In the genomic region with DNA sequence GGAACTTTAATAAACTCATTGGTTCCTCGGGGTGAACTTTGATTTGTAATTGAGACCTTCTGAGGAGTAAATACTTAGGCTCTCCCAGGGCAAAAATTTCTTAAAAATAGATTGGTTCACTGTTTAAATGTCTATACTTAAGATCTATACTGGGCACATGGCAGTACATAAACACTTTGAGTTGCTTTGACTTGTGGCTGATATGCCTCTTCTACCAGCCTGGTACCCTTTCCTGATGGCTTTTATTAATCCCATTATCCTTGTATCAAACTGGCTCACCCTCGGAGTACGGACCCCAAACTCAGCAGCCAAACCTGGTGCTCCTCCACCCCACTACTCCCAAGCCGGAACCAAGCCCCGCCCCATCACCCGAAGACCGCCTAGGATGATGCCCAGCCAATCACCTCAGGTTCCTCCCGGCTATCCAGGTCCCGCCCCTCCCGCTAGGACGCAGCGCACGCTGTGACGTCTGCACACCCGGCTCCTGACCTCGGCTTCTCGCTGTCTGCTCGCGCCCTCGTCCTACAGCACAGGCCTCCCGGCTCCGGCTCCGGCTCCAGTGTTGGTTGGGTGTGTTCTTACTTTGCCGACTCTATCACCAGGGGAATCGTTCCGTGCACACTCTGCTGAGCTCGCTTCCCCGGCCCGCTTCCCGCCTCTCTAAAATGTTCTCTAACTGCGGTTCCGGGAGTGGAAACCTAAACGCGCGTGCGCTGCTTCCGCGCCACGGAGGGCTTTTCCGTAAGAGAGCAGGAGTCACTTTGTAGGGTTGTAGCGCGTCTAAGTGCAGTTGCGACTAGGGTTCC, we compare ENCODE assay signal across 8 mouse cellular contexts. TPM values are rescaled to one million over a fixed set of nuclear protein-coding genes. Genes with fewer than 3 reads are reported as not detected.
DNase-seq lines count a peak whose midpoint lies in the region; ATAC-seq lines count a peak whose summit lies in the region.

TSS of gene Tmem14c (plus strand) at position 464 of the 806 bp plus-strand sequence.

- H3K9me3 ChIP-seq in intestine, embryonic 14.5 days (ENCODE audit: control insufficient read depth, low read length) = no peaks in the 10 kb centered on the region

- peak; percentile 99 for ATAC-seq in intestine, embryonic 14.5 days (replicated peaks; ENCODE audit: low FRiP score, low TSS enrichment, low read depth)

- DNase-seq in adrenal gland, adult 18-20 months (ENCODE audit: low spot score in 2 of 2) = peak; percentile 91
- DNase-seq in embryo, embryonic 11 days = peak; percentile 96
- DNase-seq in gastrocnemius, postnatal 25 days = peak; percentile 93
- DNase-seq in intestine, embryonic 14.5 days (ENCODE audit: low spot score) = peak; percentile 94
- peak; percentile 90 to 93 for DNase-seq in left cerebral cortex, postnatal 14 days (ENCODE audit: low spot score in 2 of 2)
- DNase-seq in mesoderm, embryonic 11.5 days (ENCODE audit: low read depth, low spot score) = peak; percentile 95
- DNase-seq in right cerebral cortex, postnatal 36 days (ENCODE audit: low spot score in 2 of 2) = peak; percentile 89 to 93
- peak; percentile 97 for DNase-seq in yolk sac, embryonic 10.5 days (ENCODE audit: low spot score)

- WGBS in intestine, embryonic 14.5 days = under 1% methylated on average over 43 of the region's 43 CpGs

- H3K9ac ChIP-seq in intestine, embryonic 14.5 days (ENCODE audit: low read length) = peak within 1 kb of the TSS; percentile 69

- H3K4me3 ChIP-seq in intestine, embryonic 14.5 days (ENCODE audit: low read depth, low read length) = peak within 1 kb of the TSS; percentile 80

- H3K27me3 ChIP-seq in intestine, embryonic 14.5 days (replicated peaks; ENCODE audit: control insufficient read depth, insufficient read depth, low read length) = no peaks in the 10 kb centered on the region

- H3K36me3 ChIP-seq in intestine, embryonic 14.5 days (ENCODE audit: control insufficient read depth, insufficient read depth, low read length) = peaks cover 60% of the 10 kb centered on the region

- H3K27ac ChIP-seq in intestine, embryonic 14.5 days (ENCODE audit: low read depth) = peak within 1 kb of the TSS; percentile 89

- H3K4me2 ChIP-seq in intestine, embryonic 14.5 days (ENCODE audit: low read length) = peak within 1 kb of the TSS; percentile 84

- peaks cover 15% of the 10 kb centered on the region for H3K4me1 ChIP-seq in intestine, embryonic 14.5 days (replicated peaks; ENCODE audit: control insufficient read depth, insufficient read depth, low read length)

- intact Hi-C loops in left cerebral cortex, postnatal 14 days (cut with DNase I) = loop anchor here (10.0 kb wide), 1 partner anchor 219 kb away; no protein-coding TSS in a partner anchor

RNA-seq across cellular contexts. Expression of gene Tmem14c, which starts in this region (rescaled TPM):
- total RNA-seq in adrenal gland, adult 18-20 months (2021) = 100 to 1,000 TPM; 176 to 205 TPM
- total RNA-seq in gastrocnemius, postnatal 25 days (2021) = 10 to 100 TPM; 80.7 to 82.9 TPM
- 225 and 246 TPM in 2 replicates for polyA plus RNA-seq in intestine, embryonic 14.5 days (2014; fragmentation: Nextera tagmentation; extraction: Ambion mirVana)
- 10 to 100 TPM; 70.8 to 71.4 TPM for total RNA-seq in left cerebral cortex, postnatal 14 days (2021)

Comparison
In these comparisons a context has a peak if more than half of its experiments do, and no peak if none do; other contexts are left out.
1. Peak in every context shown above with its lines: DNase-seq, ATAC-seq, H3K4me3 ChIP-seq and H3K27ac ChIP-seq.